Mouse (Mus musculus) intestine, embryonic 16.5 days (tissue): ENCODE measurements at regions not wholly inside any gene's neighbourhood (a gene's known extent, or its start where the extent isn't known, plus 50 kb on each side); places are given as distances from the start of the nearest gene placed in this dataset.

Experiments used
- ATAC-seq: fragments of 200-750 bp; cut with Nextera tagmentation; 2 replicates; pipeline ENCODE4 v1.8.0; 2017; ENCODE audit warnings: moderate TSS enrichment, moderate library complexity
- H3K27ac ChIP-seq: fragments of 300-500 bp; sonication (generic); 2 replicates; pipeline ENCODE4 v1.5.1; 2014; ENCODE audit warnings: mild to moderate bottlenecking, low read length
- H3K27me3 ChIP-seq: fragments of 300-500 bp; sonication (generic); replicated peaks from 2 replicates; pipeline ENCODE4 v1.6.1; 2014; ENCODE audit warnings: low read length, control low read depth, mixed read lengths; ENCODE audit not compliant: control insufficient read depth, insufficient read depth
- H3K36me3 ChIP-seq: fragments of 300-500 bp; sonication (generic); 2 replicates; pipeline ENCODE4 v1.6.1; 2014; ENCODE audit warnings: low read length, control low read depth; ENCODE audit not compliant: control insufficient read depth, insufficient read depth
- H3K4me1 ChIP-seq: fragments of 300-500 bp; sonication (generic); 2 replicates; pipeline ENCODE4 v1.6.1; 2014; ENCODE audit warnings: low read length, control low read depth, mixed read lengths; ENCODE audit not compliant: control insufficient read depth, insufficient read depth
- H3K4me2 ChIP-seq: fragments of 300-500 bp; sonication (generic); 2 replicates; pipeline ENCODE4 v1.6.1; 2014; ENCODE audit warnings: low read depth, low read length, control low read depth
- H3K4me3 ChIP-seq: fragments of 300-500 bp; sonication (generic); 2 replicates; pipeline ENCODE4 v1.5.1; 2014; ENCODE audit warnings: mild to moderate bottlenecking, low read length
- H3K9ac ChIP-seq: fragments of 300-500 bp; sonication (generic); 2 replicates; pipeline ENCODE4 v1.6.1; 2014; ENCODE audit warnings: low read depth, low read length
- H3K9me3 ChIP-seq: fragments of 300-500 bp; sonication (generic); 2 replicates; pipeline ENCODE4 v1.6.1; 2016; ENCODE audit warnings: low read length, control low read depth; ENCODE audit not compliant: control insufficient read depth
- WGBS: fragments of 180-500 bp; shearing (Covaris S2); extraction: QIAGEN DNeasy Blood & Tissue Kit; methylation state at CpG from one replicate; pipeline ENCODE4 v1.1.7; 2014; 5-methylcytosine and 5-hydroxymethylcytosine counted together

DNA sequence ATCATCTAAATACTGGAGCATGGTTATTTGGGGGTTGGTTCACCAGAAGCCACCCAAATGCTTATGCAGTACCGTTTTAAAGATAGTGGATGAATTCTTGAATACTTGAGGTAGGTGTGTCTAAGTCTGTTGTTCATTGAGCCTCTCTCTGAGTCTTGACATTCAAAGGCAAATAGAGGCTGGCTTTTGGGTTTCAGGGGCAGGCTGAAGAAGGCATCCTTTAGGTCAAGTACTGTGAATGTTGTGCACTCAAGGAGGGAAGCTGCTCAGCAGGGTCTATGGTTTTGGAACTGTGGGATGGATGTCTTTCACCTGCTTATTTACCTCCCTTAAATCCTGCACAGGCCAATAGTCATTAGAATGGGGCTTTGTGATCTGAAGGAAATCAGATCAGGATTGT is 1089.6 kb downstream of the 9330182O14Rik start:
- no peak for ATAC-seq
- WGBS, result 70% methylated on average over 1 of the region's 1 CpGs
- Histone ChIP-seq H3K4me1 (no peaks in the 10 kb centered on the region), H3K4me3 (no peak overlapping the region), H3K9me3 (no peaks in the 10 kb centered on the region), H3K27me3 (no peaks in the 10 kb centered on the region), H3K9ac (no peak overlapping the region), H3K36me3 (no peaks in the 10 kb centered on the region), H3K4me2 (no peak overlapping the region), H3K27ac (no peak overlapping the region)

DNA sequence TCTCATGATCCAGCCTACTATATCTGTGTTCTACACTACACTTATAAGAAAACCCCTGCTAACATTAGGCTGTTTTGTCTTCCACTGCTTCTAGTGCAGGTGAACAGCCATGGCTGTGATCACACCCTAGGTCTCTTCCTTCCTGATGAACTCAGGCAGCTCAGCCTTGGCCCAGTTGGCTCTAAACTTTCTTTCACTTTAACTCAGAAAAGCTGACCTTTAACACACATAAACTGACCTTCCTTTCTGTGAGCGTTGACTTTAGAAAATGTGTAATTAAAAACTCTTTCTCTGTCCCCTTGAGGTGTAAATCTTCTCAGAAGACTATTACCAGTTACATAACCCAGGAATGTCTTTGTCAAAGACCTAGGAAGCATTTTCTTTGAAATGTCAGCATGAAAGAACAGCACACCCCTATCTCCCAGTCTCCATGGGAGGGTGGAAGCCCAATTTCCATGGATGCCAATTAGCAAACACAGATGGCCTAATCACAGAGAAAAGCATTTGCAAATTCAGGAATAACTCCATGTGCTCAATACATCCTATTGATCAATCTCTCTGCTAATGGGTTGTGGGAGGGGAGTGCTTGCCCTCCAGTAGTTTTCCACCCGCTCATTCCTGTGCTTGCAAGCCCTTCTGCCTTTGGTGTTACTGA is 1098.4 kb downstream of the 9330182O14Rik start:
- H3K9me3 ChIP-seq, result no peaks in the 10 kb centered on the region
- 48% methylated on average over 2 of the region's 2 CpGs for WGBS
- H3K9ac ChIP-seq, result no peak overlapping the region
- ATAC-seq, result no peak
- H3K36me3 ChIP-seq, result no peaks in the 10 kb centered on the region
- H3K4me2 ChIP-seq, result no peak overlapping the region
- H3K4me3 ChIP-seq, result no peak overlapping the region
- H3K27ac ChIP-seq, result no peak overlapping the region
- H3K27me3 ChIP-seq, result no peaks in the 10 kb centered on the region
- H3K4me1 ChIP-seq, result no peaks in the 10 kb centered on the region
